Mouse (Mus musculus) brain, embryonic 18.5 days (tissue): Measurements from ENCODE around the gene 2310030G06Rik.

ENCODE experiments used
- DNase-seq: peaks from one replicate; pipeline ENCODE4 v3.0.0-alpha.2; 2012; ENCODE audit warnings: low read depth, low spot score

The 2310030G06Rik gene

DNA sequence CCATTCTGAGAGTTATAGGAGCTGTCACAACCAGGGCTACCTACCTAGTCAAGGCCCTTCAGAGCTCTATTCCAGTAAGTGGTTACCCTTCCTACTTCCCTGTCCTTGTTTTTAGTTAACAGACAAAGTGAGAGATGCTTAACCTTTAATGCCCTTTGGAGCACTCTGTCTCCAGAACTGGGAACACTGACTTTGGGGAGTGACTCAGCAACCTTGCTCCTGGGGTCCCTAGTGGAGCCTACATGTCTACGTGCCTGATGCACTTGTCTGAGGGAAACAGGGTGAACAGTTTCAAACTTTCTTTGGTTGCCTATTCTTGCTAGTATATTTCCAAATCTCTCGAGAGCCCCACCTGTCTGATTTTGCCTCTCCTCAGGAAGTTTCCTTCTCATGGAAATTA is 3.6 kb downstream of the 2310030G06Rik start:
- no peak for DNase-seq

DNA sequence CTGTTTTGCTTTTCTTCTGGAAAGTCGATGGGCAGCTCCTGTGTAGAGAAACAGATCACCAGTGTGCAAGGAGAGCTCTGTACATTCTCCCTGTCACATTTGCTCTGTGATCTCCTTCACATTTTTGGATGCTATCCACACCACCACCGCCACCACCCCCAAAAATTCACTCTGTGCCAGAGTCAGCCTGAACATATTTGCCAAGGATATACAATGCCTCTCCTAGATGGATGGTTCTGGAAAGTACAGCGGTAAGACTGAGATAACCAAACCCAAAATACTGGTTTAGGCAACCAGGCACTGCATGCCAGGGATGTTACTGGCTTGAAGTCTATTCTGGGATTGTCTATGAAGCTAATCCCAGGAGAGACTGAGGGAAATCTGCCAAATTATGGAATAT is 4.1 kb downstream of the 2310030G06Rik start:
- no peak for DNase-seq

DNA sequence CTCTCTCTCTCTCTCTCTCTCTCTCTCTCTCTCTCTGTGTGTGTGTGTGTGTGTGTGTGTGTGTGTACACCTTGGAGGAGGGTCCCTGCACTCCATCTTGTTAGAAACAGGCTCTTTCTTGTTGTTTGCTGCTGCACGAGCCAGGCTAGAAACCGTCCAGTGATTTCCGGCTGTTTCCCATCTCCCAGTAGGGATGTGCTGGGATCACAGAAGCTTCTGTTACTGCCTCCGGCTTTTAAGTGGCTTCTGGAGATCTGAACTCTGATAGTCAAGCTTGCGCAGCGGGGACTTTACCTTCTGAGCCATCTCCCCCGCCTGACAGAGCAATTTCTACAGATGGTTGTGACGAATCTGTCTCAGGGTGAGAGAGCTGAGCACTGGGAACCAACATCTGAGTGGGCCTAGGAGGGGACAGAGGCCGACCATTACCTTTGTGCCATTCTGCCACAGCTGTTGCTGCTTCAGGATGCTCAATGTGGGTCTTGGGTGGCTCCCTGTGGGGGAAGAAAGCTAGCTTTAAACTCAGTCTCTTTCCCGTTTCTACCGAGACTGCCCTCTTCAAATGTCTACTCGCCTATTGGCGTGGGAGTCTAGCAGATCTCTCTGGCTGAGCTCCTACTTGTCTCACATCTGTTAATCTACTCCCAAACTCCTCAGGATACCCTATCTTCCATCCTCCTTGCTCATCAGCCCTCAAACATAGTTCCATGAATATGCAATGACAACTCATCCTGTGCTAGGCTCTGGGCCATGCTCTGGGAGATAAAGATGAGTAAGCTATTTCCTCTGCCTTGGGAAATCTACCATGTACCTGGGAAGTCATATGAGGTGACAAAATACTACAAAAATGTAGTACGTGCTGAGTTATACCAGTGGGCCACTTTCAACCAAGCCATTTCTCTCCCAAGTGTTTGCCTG is 5.2 kb downstream of the 2310030G06Rik start:
- DNase-seq, result no peak

DNA sequence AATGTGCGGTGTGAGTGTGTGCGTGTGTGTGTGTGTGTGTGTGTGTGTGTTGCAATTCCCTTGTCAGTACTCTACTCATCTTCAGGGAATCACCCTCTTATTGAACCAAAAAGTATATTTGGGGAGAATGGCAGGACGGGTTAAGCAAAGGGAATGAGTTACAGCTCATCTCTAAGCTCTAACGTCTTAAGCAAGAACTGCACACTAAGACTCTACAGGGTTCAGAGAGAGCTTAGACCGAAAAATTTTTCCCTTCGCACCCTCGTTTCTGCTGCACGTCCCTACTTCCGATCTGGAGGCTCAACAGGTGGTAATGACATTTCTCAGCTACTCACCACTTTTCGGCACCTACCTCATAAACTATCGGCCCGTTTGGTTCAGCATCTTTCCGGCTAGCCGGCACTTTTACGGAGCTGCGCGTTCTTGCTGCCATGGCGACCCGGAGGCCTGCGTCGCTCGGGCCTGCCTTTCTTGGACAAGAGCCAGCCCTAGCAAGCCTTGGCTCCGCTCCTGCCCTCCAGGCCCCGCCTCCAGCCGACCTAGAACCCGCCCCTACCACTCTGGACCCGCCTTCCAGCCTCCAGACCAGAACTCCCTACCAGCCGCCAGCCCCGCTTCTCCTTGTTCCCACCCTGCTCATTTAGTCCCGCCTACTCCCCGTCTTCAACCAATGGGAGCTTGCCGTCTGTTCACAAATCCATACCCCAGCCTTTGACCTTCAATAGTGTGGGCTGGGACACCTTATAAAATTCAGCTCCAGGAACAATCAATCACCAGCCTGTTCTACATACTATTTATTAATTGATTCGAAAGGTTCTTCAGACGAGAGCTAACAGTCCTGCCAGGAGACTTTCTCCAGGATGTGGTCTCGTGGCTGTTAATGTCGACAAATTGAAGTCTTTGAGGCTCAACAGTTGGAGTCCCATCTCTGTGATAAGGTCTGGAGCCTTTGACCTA is 7.1 kb downstream of the 2310030G06Rik start, which contains the start of gene Dixdc1:
Gene Dixdc1 (minus strand): TSS at position 604 of the 957 bp plus-strand sequence.
- DNase-seq, result peak; percentile 45

DNA sequence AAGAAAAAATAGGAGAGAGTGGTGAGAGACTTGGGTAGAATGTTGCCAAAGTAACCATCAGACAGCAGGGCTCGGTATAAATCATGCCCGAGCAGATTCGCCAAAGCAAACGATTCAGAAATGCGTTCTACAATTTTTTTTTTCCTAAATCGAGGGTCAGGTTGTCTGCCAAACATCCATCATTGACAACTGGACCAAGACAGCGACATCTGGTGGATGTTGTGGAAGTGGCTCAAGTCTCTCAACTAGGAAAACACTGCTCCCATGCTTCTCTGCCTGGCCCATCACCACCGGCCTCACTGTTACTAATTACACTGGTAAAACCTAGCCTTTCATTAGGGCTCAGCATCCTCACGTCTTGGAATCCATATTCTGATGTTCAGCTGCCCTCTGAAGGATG is 11.3 kb downstream of the 2310030G06Rik start:
- DNase-seq, result no peak

DNA sequence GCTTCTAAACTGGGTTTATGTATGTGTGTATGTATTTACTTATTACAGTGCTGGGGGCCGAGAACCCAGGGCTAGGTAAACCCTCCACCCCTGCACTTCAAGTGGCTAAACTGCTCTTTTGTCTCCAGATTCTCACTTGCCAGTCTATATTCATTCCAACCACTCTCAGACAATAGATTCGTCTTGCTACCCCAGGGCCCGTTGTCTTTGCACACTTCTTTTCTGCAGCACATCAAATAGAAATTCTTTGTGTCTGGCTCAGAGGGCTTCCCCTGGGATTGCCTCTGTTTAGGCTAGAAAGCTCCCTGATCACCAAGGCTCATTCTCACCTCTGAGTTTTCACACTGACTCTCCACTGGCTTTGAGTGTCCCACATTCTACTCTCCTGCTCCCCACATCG is 13.8 kb downstream of the 2310030G06Rik start:
- no peak for DNase-seq

DNA sequence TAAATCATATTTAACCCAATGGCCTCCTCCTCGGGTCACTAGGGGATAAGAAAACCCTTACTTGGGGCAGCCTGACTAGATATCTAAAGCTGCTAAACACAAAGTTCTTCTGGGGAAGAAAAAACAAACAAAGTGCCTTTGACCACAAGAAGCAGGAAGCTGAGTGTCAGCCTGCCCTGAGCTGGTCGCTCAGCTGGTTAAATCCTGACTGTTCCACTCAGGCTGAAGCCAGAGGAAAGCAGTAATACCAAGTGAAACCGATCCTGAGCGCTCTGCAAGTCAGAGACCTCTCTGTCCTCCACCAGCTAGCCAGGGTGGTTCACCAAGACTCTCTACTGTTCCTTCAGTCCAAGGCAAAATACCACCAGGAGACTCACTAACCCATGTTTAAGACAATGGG is 16.7 kb downstream of the 2310030G06Rik start:
- DNase-seq, result no peak

DNA sequence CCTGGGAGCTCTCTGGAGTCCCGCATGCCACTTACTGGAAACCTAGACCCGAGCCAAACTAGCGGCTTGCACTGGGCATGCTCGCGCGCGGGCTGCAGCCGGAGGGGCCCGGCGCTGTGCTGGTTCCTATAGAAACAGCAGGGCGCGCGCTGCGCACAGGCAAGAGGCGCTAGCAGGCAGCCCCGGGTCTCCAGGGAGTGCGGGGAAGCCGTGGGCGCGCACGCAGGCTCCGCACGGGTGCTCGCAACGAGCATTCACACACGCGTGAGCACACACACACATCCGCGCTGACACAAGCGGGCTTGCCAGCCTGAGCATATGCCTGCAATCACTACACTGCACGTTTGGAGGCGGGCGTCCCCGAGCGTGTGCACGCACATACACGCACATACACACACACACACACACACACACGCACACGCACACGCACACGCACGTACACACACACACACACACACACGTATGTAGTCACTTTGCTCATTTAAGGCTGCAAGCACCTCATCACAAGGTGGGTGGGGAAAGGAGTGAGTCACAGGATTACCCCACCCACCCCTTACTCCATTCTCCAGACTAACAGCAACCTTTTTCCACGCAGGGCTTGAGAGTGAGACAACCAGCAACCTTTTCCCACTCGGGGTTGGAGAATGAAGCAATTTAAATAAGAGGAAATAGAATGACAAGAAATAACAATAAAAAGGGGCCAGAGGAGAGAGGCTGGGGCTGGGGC is 18.2 kb downstream of the 2310030G06Rik start:
- peak; percentile 89 for DNase-seq

DNA sequence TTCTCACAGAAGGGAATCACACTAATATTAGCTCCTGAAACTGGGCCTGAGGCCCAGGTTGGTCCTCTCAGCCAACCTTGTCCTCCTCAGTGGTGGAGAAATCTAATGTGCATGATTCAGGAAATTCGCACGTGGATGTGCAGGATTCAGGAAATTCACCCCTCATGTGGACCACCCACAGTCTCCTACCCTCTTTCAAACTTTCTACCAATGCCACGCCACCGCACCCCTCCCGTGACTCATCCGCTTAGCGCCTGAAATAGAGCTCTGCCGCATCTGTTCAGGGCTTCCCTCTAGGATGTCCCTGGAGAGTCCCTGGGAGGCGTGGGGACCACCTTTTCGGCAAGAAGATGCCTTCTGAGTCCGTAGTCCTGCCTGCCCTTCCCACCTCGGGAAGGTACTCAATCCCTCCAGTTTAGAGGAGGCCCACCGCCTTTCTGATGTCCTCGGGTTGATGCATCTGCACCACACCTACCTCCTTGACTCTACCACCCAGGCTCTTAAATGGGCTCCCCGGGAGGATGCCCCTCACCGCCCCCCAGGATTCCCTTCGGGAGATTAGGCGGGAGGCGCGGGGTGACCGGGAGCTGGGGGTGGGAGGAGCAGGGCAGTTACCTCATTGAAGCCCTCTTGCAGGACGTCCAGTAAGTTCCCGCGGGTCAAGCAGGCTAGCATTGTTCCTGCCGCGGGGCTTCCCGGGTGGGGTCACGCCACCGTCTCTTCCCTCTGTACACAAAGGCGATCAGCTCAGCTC is 19.0 kb downstream of the 2310030G06Rik start:
- no peak for DNase-seq

DNA sequence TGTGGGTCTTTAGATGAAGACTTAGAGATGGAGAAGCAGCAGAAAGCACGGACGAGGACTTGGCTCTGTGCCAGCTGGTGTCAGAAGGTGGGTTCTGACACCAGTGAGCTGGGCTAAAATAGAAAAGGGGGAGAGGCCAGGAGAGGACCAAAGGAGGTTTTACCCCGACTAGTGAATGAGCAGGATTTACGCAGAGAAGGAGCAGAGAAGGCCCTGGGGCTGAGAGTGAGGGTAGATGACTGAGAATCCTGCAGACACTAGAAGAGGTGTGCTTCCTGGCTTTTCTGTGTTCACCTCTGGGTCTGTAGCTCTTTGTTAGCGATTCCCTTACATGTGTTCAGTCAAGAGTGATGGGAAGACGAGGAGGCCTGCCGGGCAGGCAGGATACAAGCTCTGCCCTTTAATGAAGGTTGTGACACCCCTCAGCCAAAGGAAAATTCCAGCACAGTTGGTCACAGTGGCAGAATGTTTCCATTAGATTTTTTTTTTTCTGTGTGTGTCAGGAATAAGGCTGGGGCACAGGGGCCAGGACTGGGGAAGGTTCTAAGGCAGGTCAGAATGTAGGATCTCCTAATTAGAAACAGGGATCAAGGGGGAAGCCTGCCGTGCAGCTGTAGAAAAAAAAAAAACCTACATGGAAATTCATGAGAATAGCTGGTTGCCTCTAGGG is 20.3 kb downstream of the 2310030G06Rik start:
- no peak for DNase-seq

DNA sequence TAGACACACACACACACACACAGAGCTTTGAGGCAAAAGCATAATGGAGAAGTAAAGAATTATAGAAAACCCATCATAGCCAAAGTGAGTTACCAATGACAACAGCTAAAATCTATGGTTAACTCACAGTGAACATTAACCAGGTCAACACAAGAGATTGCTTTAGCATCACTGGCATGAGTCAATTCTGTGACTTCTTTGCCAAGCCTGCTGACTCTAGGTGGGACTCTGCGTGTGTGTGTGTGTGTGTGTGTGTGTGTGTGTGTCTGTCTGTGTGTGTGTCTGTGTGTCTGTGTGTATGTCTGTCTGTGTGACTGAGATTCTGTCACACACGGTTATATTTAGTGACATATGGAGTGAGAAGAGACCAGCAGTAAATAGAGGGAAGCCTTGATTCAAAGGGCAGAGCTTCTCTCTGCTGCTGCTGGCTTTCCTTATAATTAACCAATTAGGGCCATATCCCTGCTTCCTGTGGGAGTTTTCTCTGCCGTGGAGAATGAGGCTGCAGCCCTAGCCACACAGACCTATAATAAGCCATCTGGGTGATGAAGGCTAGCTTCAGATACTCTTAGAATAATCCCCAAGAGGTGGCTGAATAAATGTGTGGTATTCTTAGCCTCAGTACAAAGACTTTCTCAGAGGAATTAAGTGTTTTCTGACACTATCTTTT is 21.5 kb downstream of the 2310030G06Rik start:
- no peak for DNase-seq

DNA sequence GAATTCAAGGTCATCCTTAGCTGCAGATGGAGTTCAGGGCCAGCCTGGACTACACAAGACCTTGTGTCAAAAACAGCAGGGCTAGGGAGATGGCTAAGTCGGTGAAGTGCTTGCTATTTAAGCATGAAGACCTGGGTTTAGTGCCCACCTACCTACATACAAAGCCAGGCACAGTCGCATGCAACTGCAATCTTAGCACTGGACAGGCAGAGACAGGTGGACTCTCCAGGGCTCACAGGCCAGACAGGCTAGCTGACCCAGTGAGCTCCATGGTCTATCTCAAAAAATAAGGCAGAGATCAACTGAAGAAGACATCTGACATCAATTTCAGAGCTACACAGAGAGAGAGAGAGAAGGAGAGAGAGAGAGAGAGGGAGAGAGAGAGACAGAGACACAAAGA is 22.2 kb downstream of the 2310030G06Rik start:
- DNase-seq, result no peak

DNA sequence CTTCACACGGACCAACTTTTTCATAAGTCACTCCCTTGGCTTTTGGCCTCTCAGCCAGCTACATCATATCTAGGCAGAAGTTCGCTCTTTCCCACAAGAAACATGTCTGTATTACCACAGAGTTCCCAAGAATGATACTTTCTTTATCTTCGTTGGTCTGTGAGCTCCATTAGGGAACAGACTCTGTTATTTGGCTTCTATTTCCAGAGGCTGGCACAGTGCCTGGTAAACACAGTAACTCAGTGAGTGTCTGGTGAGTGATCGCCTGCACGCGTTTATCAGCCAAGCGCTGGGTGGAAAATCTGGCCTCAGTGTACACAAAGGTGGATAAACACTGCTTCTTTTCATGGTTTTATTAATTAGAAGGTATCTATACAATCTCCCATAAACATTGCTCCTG is 22.9 kb downstream of the 2310030G06Rik start:
- no peak for DNase-seq

DNA sequence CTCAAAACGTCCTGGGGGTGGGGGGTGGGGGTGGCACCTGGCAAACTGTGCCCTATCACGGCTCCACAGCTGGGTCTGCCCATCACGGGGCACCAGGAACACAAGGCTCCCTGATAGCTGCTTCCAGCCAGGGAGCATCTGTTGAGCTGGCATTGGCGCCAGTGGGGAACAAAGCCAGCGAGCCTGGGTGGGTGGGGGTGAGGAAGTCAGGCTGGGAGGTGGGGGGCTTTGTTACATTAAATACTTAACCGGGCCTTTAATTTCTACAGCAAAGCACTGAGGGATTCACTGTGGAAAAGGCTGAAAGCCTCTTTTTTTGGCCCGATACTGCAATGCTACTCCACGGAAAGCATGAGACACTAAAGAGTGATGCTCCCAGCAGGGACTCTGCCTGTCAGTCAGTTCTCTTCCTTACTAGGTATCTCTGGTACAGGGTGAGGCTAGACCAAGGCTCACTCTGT is 23.9 kb downstream of the 2310030G06Rik start:
- DNase-seq, result no peak

DNA sequence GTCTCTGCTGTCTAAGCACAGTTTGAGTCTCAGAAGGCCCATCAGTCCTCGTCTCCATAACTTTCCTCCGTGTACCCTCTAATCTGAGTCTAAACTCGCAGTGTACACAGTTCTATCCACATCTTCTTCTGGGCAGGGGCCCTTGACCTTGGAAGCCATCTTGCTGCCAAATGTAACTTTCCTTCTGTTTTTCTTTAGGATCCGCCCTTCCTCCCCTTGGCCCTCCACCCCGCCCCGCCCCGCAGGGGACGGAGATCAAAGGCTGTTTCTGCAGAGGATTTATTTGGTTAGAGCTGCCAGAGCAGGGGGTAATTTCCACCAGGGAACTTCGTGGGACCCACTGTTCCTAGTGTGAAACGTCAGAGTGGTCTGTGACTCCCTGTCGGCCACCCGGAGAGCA is 25.3 kb downstream of the 2310030G06Rik start:
- no peak for DNase-seq

DNA sequence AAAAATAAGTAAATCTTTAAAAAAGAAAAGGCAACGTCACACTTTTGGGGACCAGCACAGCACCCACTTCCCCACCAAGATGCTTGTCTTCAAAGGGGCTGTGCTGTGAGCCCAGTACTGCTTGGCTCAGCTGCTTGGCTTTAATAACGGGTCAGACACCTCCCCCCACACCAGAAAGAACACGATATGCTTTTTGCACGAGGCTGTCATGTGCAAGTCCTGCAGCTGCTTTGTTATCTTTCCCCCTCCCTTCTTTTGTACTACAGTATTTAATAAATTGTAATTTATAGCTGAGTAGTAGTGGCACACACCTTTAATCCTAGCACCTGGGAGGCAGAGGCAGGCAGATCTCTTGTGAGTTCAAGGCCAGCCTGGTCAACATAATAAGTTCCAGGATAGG is 27.5 kb downstream of the 2310030G06Rik start:
- DNase-seq, result no peak

DNA sequence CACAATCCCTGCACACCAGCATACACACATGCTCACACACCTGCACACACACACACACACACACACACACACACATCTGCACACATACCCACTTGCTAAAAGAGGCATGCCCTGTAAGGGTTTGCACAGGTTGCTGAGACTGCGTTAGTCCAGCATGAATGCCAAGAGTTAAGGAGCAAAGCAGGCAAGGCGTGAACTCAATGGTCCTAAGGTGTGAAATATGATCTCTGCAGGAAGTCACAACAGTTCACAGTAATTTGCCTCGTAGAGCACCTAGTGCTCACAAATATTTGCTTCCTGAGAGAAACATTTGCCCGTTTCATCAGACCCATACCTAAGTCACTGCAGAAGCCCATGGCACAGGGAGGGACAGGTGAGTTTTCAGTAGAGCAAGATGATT is 32.1 kb downstream of the 2310030G06Rik start:
- DNase-seq, result no peak

DNA sequence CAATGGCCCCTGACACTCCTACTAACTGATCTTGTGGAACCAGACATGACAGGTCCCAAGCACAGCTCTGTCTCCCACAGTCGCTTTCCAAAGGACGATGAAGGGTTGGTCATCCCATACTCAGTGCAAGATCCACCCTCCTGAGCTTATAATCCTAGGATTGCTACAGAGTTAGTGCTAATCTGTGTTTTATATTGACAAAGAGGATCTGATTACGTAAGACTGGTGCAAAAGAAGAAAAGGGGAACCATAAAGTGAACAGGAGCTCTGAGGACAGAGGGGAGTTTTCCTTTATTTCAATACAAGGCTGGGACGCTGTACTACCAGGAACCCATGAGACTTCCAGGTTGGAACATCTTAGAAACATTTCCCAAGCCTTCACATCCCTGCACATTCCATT is 35.0 kb downstream of the 2310030G06Rik start:
- DNase-seq, result no peak

DNA sequence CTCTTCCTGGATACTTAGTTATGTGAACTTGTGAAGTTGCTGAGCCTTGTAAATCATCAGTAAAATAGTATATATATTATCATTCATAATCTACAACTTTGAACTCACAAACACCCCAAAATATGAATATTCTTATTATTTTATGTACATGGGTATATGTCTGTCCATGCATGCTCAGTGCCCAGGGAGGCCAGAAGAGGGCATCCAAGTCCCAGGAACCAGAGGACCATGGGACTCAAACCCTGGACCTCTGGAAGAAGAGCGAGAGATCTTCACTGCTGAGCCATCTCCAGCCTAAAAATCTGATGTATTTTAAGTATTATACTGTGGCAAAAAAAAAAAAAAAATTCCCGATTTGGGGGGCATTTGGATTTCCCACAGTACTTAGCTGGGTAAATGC is 37.2 kb downstream of the 2310030G06Rik start:
- DNase-seq, result no peak

DNA sequence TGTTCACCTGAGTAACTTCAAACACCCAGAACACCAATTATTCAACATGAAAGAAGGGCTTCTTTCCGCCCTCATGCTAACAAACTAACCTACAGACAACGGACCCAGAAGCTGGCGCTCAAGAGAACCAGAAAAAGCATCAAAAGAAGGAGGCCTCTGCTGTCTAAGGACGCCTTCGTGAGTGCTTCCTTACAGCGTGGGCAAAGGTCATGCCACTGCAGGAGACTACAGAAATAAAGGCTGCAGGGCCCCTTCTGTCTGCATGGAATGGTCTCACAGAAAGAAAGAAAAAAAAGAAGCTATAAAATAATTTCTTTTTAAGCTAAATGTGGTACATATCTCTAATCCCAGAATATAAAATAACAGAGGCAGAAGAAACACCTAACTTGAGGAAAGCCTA is 41.4 kb downstream of the 2310030G06Rik start:
- DNase-seq, result no peak
